Mouse (Mus musculus) E14TG2a.4 (cell line): ENCODE results near the gene Stk39.

Source experiments
- CTCF ChIP-seq: conservative IDR thresholded peaks from 2 replicates; pipeline ENCODE4 v1.5.1; 2014; ENCODE audit warnings: low read length
- NANOG ChIP-seq: IDR thresholded peaks from 2 replicates; pipeline ENCODE4 v1.6.1; 2014; ENCODE audit warnings: borderline replicate concordance, low read length, mixed read lengths
- POU5F1 ChIP-seq: IDR thresholded peaks from 2 replicates; pipeline ENCODE4 v1.6.1; 2014; ENCODE audit warnings: low read length, borderline replicate concordance

DNA sequence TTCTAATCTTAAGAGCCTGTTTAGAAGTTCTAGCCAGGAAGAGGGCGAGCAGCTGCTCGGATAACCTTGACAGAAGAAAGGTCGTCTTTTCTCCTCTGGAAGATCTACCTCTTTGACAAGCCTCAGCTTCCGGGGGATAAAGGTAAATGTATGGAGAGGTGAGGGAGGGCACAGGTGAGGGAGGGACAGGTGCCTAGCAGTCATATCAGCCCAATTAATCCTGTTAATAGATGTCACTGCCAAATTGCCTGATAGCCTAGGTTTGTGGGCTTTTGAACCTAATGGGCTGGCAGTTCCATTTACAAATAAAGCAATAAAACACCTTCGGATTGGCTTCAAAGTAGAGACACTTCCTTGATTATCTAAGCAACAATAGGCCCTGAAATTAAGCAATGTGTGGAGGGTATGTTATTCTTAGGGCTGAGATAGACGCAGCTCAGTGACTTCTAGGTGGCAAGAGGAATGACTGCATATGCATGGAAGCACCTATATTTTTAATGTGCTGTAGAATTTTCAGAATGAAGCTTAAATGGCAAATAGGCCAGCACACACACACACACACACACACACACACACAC lies 14.5 kb downstream of the Stk39 start:
- TF ChIP-seq CTCF (no peak), NANOG (no peak), POU5F1 (no peak)
